Mouse (Mus musculus): ENCODE results near the gene Lrrc27. TPM values are rescaled to one million over a fixed set of nuclear protein-coding genes. Genes with fewer than 3 reads are reported as not detected.

Gene Lrrc27
- polyA plus RNA-seq, 1 experiment = 14.3 TPM

GRCm38 (mm10) chr7:139215946-139216345, 3.2 kb downstream of the Lrrc27 start:
- DNase-seq = no peak

GRCm38 (mm10) chr7:139216464-139216863, 3.7 kb downstream of the Lrrc27 start:
- 78% methylated on average over 9 of the region's 9 CpGs for WGBS

More at GRCm38 (mm10) chr7:139215946-139216345, 3.2 kb downstream of the Lrrc27 start:
- 87% methylated on average over 7 of the region's 7 CpGs for WGBS
- Histone ChIP-seq H3K4me3 (replicated peaks; ENCODE audit: insufficient read depth, low read depth, low read length) (no peak overlapping the region), H3K27ac (ENCODE audit: insufficient read depth, low read length) (no peak overlapping the region), H3K27me3 (ENCODE audit: control insufficient read depth, insufficient read depth, low read length) (no peaks in the 10 kb centered on the region), H3K4me1 (ENCODE audit: control insufficient read depth, insufficient read depth, low read length) (0 out of 2 replicates have a peak, but pooled peaks cover 5% of the 10 kb centered on the region)
- no peak for TF ChIP-seq CTCF (IDR thresholded peaks at IDR 0.05; ENCODE audit: borderline replicate concordance, insufficient read depth, low read depth, low read length)
- no peak for TF ChIP-seq POLR2A (IDR thresholded peaks at IDR 0.05; ENCODE audit: borderline replicate concordance, insufficient read depth, low read length)

GRCm38 (mm10) chr7:139217046-139217445, 4.3 kb downstream of the Lrrc27 start:
- H3K27me3 ChIP-seq (ENCODE audit: control insufficient read depth, insufficient read depth, low read length) = no peaks in the 10 kb centered on the region
- no peak for DNase-seq
- H3K27ac ChIP-seq (ENCODE audit: insufficient read depth, low read length) = no peak overlapping the region
- H3K4me3 ChIP-seq (replicated peaks; ENCODE audit: insufficient read depth, low read depth, low read length) = no peak overlapping the region
- 84% methylated on average over 7 of the region's 7 CpGs for WGBS
- 0 out of 2 replicates have a peak, but pooled peaks cover 5% of the 10 kb centered on the region for H3K4me1 ChIP-seq (ENCODE audit: control insufficient read depth, insufficient read depth, low read length)
- TF ChIP-seq CTCF (IDR thresholded peaks at IDR 0.05; ENCODE audit: borderline replicate concordance, insufficient read depth, low read depth, low read length) (no peak), POLR2A (IDR thresholded peaks at IDR 0.05; ENCODE audit: borderline replicate concordance, insufficient read depth, low read length) (no peak)

More at GRCm38 (mm10) chr7:139216464-139216863, 3.7 kb downstream of the Lrrc27 start:
- no peak for DNase-seq
- Histone ChIP-seq H3K27ac (ENCODE audit: insufficient read depth, low read length) (no peak overlapping the region), H3K4me1 (ENCODE audit: control insufficient read depth, insufficient read depth, low read length) (0 out of 2 replicates have a peak, but pooled peaks cover 5% of the 10 kb centered on the region), H3K4me3 (replicated peaks; ENCODE audit: insufficient read depth, low read depth, low read length) (no peak overlapping the region), H3K27me3 (ENCODE audit: control insufficient read depth, insufficient read depth, low read length) (no peaks in the 10 kb centered on the region)
- TF ChIP-seq POLR2A (IDR thresholded peaks at IDR 0.05; ENCODE audit: borderline replicate concordance, insufficient read depth, low read length) (no peak), CTCF (IDR thresholded peaks at IDR 0.05; ENCODE audit: borderline replicate concordance, insufficient read depth, low read depth, low read length) (no peak)

- 44% methylated on average over 6 of the region's 6 CpGs for WGBS
- no peak overlapping the region for H3K27ac ChIP-seq (ENCODE audit: insufficient read depth, low read length)
- no peak overlapping the region for H3K4me3 ChIP-seq (replicated peaks; ENCODE audit: insufficient read depth, low read depth, low read length)
- peak in 1 of 2 experiments; percentile 38 for DNase-seq
- TF ChIP-seq CTCF (IDR thresholded peaks at IDR 0.05; ENCODE audit: borderline replicate concordance, insufficient read depth, low read depth, low read length) (no peak), POLR2A (IDR thresholded peaks at IDR 0.05; ENCODE audit: borderline replicate concordance, insufficient read depth, low read length) (no peak)
- no peaks in the 10 kb centered on the region for H3K27me3 ChIP-seq (ENCODE audit: control insufficient read depth, insufficient read depth, low read length)
- H3K4me1 ChIP-seq (ENCODE audit: control insufficient read depth, insufficient read depth, low read length) = 0 out of 2 replicates have a peak, but pooled peaks cover 5% of the 10 kb centered on the region
Measured at GRCm38 (mm10) chr7:139218641-139219415, 6.0 kb downstream of the Lrrc27 start.

- 73% methylated on average over 5 of the region's 5 CpGs for WGBS
- no peak for TF ChIP-seq CTCF (IDR thresholded peaks at IDR 0.05; ENCODE audit: borderline replicate concordance, insufficient read depth, low read depth, low read length)
- no peak for TF ChIP-seq POLR2A (IDR thresholded peaks at IDR 0.05; ENCODE audit: borderline replicate concordance, insufficient read depth, low read length)
- no peak for DNase-seq
- Histone ChIP-seq H3K27me3 (ENCODE audit: control insufficient read depth, insufficient read depth, low read length) (no peaks in the 10 kb centered on the region), H3K4me3 (replicated peaks; ENCODE audit: insufficient read depth, low read depth, low read length) (no peak overlapping the region), H3K27ac (ENCODE audit: insufficient read depth, low read length) (no peak overlapping the region), H3K4me1 (ENCODE audit: control insufficient read depth, insufficient read depth, low read length) (0 out of 2 replicates have a peak, but pooled peaks cover 5% of the 10 kb centered on the region)
Measured at GRCm38 (mm10) chr7:139219486-139219885, 6.7 kb downstream of the Lrrc27 start.

GRCm38 (mm10) chr7:139220303-139220702, 7.5 kb downstream of the Lrrc27 start:
- 81% methylated on average over 2 of the region's 2 CpGs for WGBS
- TF ChIP-seq CTCF (IDR thresholded peaks at IDR 0.05; ENCODE audit: borderline replicate concordance, insufficient read depth, low read depth, low read length) = no peak
- TF ChIP-seq POLR2A (IDR thresholded peaks at IDR 0.05; ENCODE audit: borderline replicate concordance, insufficient read depth, low read length) = no peak
- no peak overlapping the region for H3K27ac ChIP-seq (ENCODE audit: insufficient read depth, low read length)
- 0 out of 2 replicates have a peak, but pooled peaks cover 5% of the 10 kb centered on the region for H3K4me1 ChIP-seq (ENCODE audit: control insufficient read depth, insufficient read depth, low read length)
- no peaks in the 10 kb centered on the region for H3K27me3 ChIP-seq (ENCODE audit: control insufficient read depth, insufficient read depth, low read length)
- no peak for DNase-seq
- no peak overlapping the region for H3K4me3 ChIP-seq (replicated peaks; ENCODE audit: insufficient read depth, low read depth, low read length)

- TF ChIP-seq POLR2A (IDR thresholded peaks at IDR 0.05; ENCODE audit: borderline replicate concordance, insufficient read depth, low read length) (no peak), CTCF (IDR thresholded peaks at IDR 0.05; ENCODE audit: borderline replicate concordance, insufficient read depth, low read depth, low read length) (no peak)
- 0 out of 2 replicates have a peak, but pooled peaks cover 5% of the 10 kb centered on the region for H3K4me1 ChIP-seq (ENCODE audit: control insufficient read depth, insufficient read depth, low read length)
- DNase-seq = no peak
- no peak overlapping the region for H3K27ac ChIP-seq (ENCODE audit: insufficient read depth, low read length)
- 65% methylated on average over 5 of the region's 5 CpGs for WGBS
- H3K4me3 ChIP-seq (replicated peaks; ENCODE audit: insufficient read depth, low read depth, low read length) = no peak overlapping the region
- no peaks in the 10 kb centered on the region for H3K27me3 ChIP-seq (ENCODE audit: control insufficient read depth, insufficient read depth, low read length)
Measured at GRCm38 (mm10) chr7:139221072-139221471, 8.3 kb downstream of the Lrrc27 start.

GRCm38 (mm10) chr7:139221856-139222255, 9.1 kb downstream of the Lrrc27 start:
- no peak overlapping the region for H3K4me3 ChIP-seq (replicated peaks; ENCODE audit: insufficient read depth, low read depth, low read length)
- TF ChIP-seq POLR2A (IDR thresholded peaks at IDR 0.05; ENCODE audit: borderline replicate concordance, insufficient read depth, low read length) = no peak
- no peak for TF ChIP-seq CTCF (IDR thresholded peaks at IDR 0.05; ENCODE audit: borderline replicate concordance, insufficient read depth, low read depth, low read length)
- 0 out of 2 replicates have a peak, but pooled peaks cover 5% of the 10 kb centered on the region for H3K4me1 ChIP-seq (ENCODE audit: control insufficient read depth, insufficient read depth, low read length)
- WGBS = 92% methylated on average over 2 of the region's 2 CpGs
- no peak overlapping the region for H3K27ac ChIP-seq (ENCODE audit: insufficient read depth, low read length)
- no peak for DNase-seq
- no peaks in the 10 kb centered on the region for H3K27me3 ChIP-seq (ENCODE audit: control insufficient read depth, insufficient read depth, low read length)

Data from cerebellum, adult 2 months (tissue).